Mouse (Mus musculus) megakaryocyte, embryonic 14.5 days (primary cell): ENCODE measurements around the gene Clec2l. TPM values are rescaled to one million over a fixed set of nuclear protein-coding genes. Genes with fewer than 3 reads are reported as not detected.

Source experiments
- H3K27me3 ChIP-seq: replicated peaks from 2 replicates; pipeline ENCODE3; 2012; ENCODE audit warnings: inconsistent platforms
- H3K36me3 ChIP-seq: replicated peaks from 2 replicates; pipeline ENCODE3; 2012; ENCODE audit warnings: low read length, inconsistent platforms, mixed read lengths
- H3K4me1 ChIP-seq: 2 replicates; pipeline ENCODE4 v1.6.1; 2012; ENCODE audit warnings: inconsistent platforms
- H3K4me3 ChIP-seq: replicated peaks from 2 replicates; pipeline ENCODE3; 2012; ENCODE audit warnings: moderate library complexity, mild to moderate bottlenecking, inconsistent platforms
- H3K9me3 ChIP-seq: 2 replicates; pipeline ENCODE4 v1.6.1; 2012; ENCODE audit warnings: inconsistent platforms
- FLI1 ChIP-seq: IDR thresholded peaks from 2 replicates; pipeline ENCODE4 v1.6.1; 2012; ENCODE audit warnings: low read length, inconsistent platforms, mixed read lengths
- GATA1 ChIP-seq: IDR thresholded peaks from 3 replicates; pipeline ENCODE4 v1.6.1; 2012; ENCODE audit warnings: mixed read lengths, low read length, inconsistent platforms, borderline replicate concordance
- polyA plus RNA-seq: library from polyadenylated mRNA; stranded (reverse); fragments of >175 nt; gene quantifications from 2 replicates; pipeline ENCODE4 v1.2.3, GENCODE M21; 2012; ENCODE audit warnings: low replicate concordance; ENCODE audit not compliant: insufficient read depth

Gene Clec2l
- polyA plus RNA-seq, 1 experiment = 0.37 TPM

DNA sequence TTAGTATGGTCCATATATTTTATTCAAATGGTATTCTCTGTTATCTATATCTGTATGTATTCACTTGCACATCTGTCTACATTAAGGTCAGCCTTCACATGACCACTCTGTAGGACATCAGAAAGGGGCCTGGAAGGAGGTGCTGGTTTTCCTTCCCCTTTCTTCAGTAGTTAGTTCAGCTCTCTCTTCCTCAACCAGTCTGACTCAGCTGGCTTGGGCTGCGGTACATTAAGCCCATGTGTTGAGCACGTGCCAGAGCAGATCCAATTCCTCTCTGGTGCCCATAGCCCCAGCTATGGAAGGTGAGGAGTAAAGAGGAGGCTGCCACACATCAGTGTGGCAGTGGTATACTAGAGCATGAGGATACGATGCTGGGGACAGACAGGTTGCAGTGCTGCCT, 47.6 kb downstream of the Clec2l start:
- no peaks in the 10 kb centered on the region for H3K27me3 ChIP-seq
- H3K4me1 ChIP-seq = peaks cover 24% of the 10 kb centered on the region
- peaks cover 100% of the 10 kb centered on the region for H3K36me3 ChIP-seq
- H3K9me3 ChIP-seq = no peaks in the 10 kb centered on the region
- H3K4me3 ChIP-seq = no peak overlapping the region
- TF ChIP-seq GATA1 (no peak), FLI1 (no peak)

DNA sequence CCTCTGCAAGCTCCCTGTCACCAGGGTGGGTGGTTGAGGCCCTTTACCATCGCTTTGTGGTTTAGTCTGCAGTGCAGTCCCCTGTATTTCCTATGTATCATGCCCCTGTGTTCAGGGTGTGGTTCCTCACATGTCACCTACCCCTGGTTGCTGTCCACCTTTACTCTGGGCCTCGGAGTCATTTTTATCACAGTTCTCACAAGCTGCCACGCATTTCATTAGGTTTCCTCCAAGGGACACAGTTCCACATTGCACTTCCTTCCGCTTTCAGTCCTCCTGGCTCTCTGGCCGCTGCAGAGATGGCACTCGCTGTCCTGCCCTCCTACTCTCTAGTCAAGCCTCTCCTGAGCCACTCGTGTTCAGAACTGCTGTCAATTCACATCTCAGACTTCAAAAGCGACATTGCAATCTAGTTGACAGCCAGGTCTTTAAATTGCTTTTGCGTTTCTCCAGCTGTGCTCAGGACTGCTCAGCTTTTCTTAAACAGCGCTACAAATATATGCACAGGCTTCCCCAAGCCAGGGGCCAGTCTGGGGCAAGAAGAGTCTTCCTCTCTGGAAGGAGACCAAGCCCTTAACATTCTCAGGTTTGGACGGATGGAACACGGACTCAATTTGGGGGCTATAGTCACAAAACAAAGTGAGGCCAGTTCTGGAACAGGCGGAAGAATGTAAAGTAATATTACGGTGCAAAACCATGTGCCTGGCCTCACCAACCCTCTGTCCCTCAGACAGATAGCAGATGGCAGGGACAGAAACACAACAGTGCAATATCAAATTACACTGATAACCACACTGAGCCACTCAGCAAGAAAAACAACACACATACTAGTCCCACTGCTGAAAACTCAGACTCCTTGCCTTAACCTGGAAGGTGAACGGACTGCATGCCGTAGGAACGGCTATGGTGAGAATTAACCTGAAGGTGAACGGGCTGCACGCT, 51.4 kb downstream of the Clec2l start:
- Histone ChIP-seq H3K4me1 (peaks cover 18% of the 10 kb centered on the region), H3K9me3 (no peaks in the 10 kb centered on the region), H3K36me3 (peaks cover 100% of the 10 kb centered on the region), H3K27me3 (no peaks in the 10 kb centered on the region), H3K4me3 (no peak overlapping the region)
- TF ChIP-seq GATA1 (no peak), FLI1 (no peak)

DNA sequence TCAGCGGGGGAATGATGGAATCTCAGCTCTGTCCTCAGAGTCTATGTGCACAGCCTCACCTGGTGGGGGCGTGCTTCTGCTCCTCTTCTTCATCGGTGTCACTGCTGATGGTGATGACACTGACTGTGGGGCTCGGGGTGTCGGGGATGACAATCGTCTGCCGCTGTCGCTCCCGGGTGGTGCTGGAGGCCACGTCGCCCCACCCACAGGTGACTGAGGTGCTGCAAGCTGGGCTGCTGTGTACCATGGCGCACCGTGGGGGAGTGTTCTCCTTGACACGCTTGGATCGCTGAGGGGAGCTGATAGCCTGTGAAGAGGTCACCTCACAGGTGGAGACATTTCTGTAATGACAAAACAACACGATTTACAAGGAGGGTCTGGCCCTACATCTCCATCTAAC, 53.0 kb downstream of the Clec2l start:
- no peak for TF ChIP-seq GATA1
- no peak for TF ChIP-seq FLI1
- H3K9me3 ChIP-seq = no peaks in the 10 kb centered on the region
- H3K4me1 ChIP-seq = peaks cover 18% of the 10 kb centered on the region
- H3K4me3 ChIP-seq = no peak overlapping the region
- H3K27me3 ChIP-seq = no peaks in the 10 kb centered on the region
- H3K36me3 ChIP-seq = peaks cover 100% of the 10 kb centered on the region

DNA sequence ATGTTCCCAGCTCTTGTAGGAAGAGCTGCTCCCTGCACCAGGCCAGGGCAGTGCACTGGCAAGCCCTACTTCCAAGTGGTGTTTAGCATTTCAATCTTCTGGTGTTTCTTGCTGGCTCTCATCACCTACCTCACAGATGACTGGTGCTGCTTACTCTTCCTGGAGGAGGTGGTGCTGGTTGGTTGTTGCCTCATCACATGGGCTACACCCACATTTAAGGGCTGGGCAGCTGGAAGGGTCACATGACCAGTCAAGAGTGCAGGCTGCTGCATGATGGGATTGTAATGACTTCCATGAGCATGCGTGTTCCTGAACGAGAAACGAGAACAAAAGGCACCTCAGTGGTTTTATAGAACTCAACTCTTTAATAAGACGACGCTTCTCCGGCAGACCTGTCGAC, 55.8 kb downstream of the Clec2l start:
- Histone ChIP-seq H3K4me3 (no peak overlapping the region), H3K27me3 (no peaks in the 10 kb centered on the region), H3K36me3 (peaks cover 97% of the 10 kb centered on the region), H3K4me1 (peaks cover 18% of the 10 kb centered on the region), H3K9me3 (no peaks in the 10 kb centered on the region)
- no peak for TF ChIP-seq FLI1
- no peak for TF ChIP-seq GATA1

DNA sequence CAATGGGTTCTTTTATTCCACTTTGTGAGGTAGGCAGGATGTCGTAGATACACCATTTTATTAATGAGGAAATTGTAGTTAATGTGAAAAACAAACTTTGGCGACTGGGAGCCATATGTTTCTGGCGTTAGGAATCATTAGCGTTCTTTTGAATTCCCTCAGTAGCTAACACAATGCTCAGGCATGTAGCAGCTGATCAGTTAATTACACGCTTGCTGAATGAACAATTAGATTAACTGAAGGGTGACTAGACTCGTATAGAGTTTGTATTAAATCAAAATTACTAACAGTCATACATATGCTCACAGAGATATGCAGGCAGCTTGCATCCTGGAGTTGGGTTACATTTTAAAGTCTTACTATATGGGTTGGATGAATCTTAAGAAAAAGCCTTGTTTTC, 56.4 kb downstream of the Clec2l start:
- Histone ChIP-seq H3K4me3 (no peak overlapping the region), H3K36me3 (peaks cover 97% of the 10 kb centered on the region), H3K9me3 (no peaks in the 10 kb centered on the region), H3K27me3 (no peaks in the 10 kb centered on the region), H3K4me1 (peaks cover 13% of the 10 kb centered on the region)
- TF ChIP-seq FLI1 (no peak), GATA1 (no peak)

DNA sequence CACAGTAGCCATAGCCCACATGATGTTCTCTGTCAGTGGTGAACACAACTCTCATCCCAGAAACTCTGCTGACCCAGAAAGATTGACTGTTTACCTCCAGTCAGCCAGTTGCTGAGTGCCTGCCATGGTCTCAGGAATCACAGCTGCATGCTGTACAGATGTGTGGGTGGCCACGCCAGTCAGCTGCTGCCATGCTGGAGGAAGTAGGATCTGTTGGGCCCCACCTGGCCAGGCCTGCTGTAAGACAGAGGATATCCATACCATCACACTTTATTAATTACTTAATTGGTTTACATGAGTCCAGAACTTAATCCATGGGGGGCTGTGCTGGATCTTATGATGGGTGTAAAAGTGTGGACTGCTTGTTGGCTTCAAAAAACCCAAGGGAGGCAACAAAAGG, 58.5 kb downstream of the Clec2l start:
- peaks cover 95% of the 10 kb centered on the region for H3K36me3 ChIP-seq
- H3K4me3 ChIP-seq = no peak overlapping the region
- H3K27me3 ChIP-seq = no peaks in the 10 kb centered on the region
- H3K9me3 ChIP-seq = no peaks in the 10 kb centered on the region
- no peak for TF ChIP-seq GATA1
- TF ChIP-seq FLI1 = no peak
- no peaks in the 10 kb centered on the region for H3K4me1 ChIP-seq

DNA sequence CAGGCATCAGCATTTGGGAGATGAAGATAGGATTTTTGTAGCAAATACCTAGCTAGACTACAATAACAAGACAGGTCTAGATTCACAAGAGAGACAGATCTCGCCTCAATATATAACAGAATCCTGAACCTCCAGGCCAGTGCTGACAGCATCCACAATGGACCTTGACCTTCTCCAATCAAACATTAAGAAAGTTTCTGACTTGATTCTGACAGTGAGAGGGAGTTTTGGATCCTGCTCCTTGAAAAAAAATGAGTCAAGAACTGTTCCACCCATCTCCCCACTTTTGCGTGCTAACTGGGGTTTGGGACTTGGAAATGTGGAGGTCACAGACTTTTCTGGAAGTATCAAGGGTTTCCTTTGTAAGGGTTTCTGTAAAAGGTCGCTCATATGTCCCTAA, 62.6 kb downstream of the Clec2l start:
- TF ChIP-seq FLI1 (no peak), GATA1 (no peak)
- no peak overlapping the region for H3K4me3 ChIP-seq
- peaks cover 8% of the 10 kb centered on the region for H3K4me1 ChIP-seq
- peaks cover 91% of the 10 kb centered on the region for H3K36me3 ChIP-seq
- H3K27me3 ChIP-seq = no peaks in the 10 kb centered on the region
- no peaks in the 10 kb centered on the region for H3K9me3 ChIP-seq

Other genes starting within 250 kb of the Clec2l start
- 3.4 and 3.7 TPM in 2 replicates for gene Ubn2, start 229.1 kb upstream of the Clec2l start, polyA plus RNA-seq
- gene Fmc1, start 129.6 kb upstream of the Clec2l start, polyA plus RNA-seq = 153 and 240 TPM in 2 replicates
- 22.7 and 54.4 TPM in 2 replicates for gene Luc7l2, start 111.7 kb upstream of the Clec2l start, polyA plus RNA-seq
- gene Klrg2, start 25.8 kb upstream of the Clec2l start, polyA plus RNA-seq = 0.96 TPM in 1 of 2 replicates, not detected in the other
- gene Tbxas1, start 212.3 kb downstream of the Clec2l start, polyA plus RNA-seq = 165 and 265 TPM in 2 replicates
- 102 and 296 TPM in 2 replicates for gene Hipk2, start 213.1 kb downstream of the Clec2l start, polyA plus RNA-seq